Mouse (Mus musculus): ENCODE results near the gene Sgsm1.

Sgsm1 gene

GRCm38 (mm10) chr5:113313998-113314397, 3.4 kb upstream of the Sgsm1 start:
- DNase-seq (ENCODE audit: low spot score in 2 of 2) = peak; percentile 77 to 85

GRCm38 (mm10) chr5:113309491-113310376, 852 bp downstream of the Sgsm1 start:
- DNase-seq (ENCODE audit: low spot score in 2 of 2) = no peak

- peak in 1 of 2 experiments; percentile 67 for DNase-seq (ENCODE audit: low spot score in 2 of 2)
Observed at GRCm38 (mm10) chr5:113306750-113307477, 3.7 kb downstream of the Sgsm1 start.

GRCm38 (mm10) chr5:113304527-113304926, 6.1 kb downstream of the Sgsm1 start:
- no peak for DNase-seq (ENCODE audit: low spot score in 2 of 2)

GRCm38 (mm10) chr5:113301841-113302240, 8.7 kb downstream of the Sgsm1 start:
- no peak for DNase-seq (ENCODE audit: low spot score in 2 of 2)

- no peak for DNase-seq (ENCODE audit: low spot score in 2 of 2)
Observed at GRCm38 (mm10) chr5:113300148-113300889, 10.3 kb downstream of the Sgsm1 start.

GRCm38 (mm10) chr5:113299433-113299832, 11.2 kb downstream of the Sgsm1 start:
- no peak for DNase-seq (ENCODE audit: low spot score in 2 of 2)

GRCm38 (mm10) chr5:113298826-113299225, 11.8 kb downstream of the Sgsm1 start:
- DNase-seq (ENCODE audit: low spot score in 2 of 2) = no peak

- DNase-seq (ENCODE audit: low spot score in 2 of 2) = no peak
Observed at GRCm38 (mm10) chr5:113298040-113298439, 12.5 kb downstream of the Sgsm1 start.

- DNase-seq (ENCODE audit: low spot score in 2 of 2) = no peak
Observed at GRCm38 (mm10) chr5:113295791-113296190, 14.8 kb downstream of the Sgsm1 start.

GRCm38 (mm10) chr5:113294575-113294974, 16.0 kb downstream of the Sgsm1 start:
- no peak for DNase-seq (ENCODE audit: low spot score in 2 of 2)

- DNase-seq (ENCODE audit: low spot score in 2 of 2) = no peak
Observed at GRCm38 (mm10) chr5:113293446-113293845, 17.1 kb downstream of the Sgsm1 start.

- DNase-seq (ENCODE audit: low spot score in 2 of 2) = no peak
Observed at GRCm38 (mm10) chr5:113292832-113293231, 17.8 kb downstream of the Sgsm1 start.

GRCm38 (mm10) chr5:113292179-113292578, 18.4 kb downstream of the Sgsm1 start:
- DNase-seq (ENCODE audit: low spot score in 2 of 2) = no peak

- no peak for DNase-seq (ENCODE audit: low spot score in 2 of 2)
Observed at GRCm38 (mm10) chr5:113291125-113291524, 19.5 kb downstream of the Sgsm1 start.

- no peak for DNase-seq (ENCODE audit: low spot score in 2 of 2)
Observed at GRCm38 (mm10) chr5:113290149-113290548, 20.4 kb downstream of the Sgsm1 start.

- no peak for DNase-seq (ENCODE audit: low spot score in 2 of 2)
Observed at GRCm38 (mm10) chr5:113288490-113288889, 22.1 kb downstream of the Sgsm1 start.

GRCm38 (mm10) chr5:113287762-113288161, 22.8 kb downstream of the Sgsm1 start:
- no peak for DNase-seq (ENCODE audit: low spot score in 2 of 2)

- DNase-seq (ENCODE audit: low spot score in 2 of 2) = peak; percentile 70 to 75
Observed at GRCm38 (mm10) chr5:113286591-113287520, 23.7 kb downstream of the Sgsm1 start.

- DNase-seq (ENCODE audit: low spot score in 2 of 2) = no peak
Observed at GRCm38 (mm10) chr5:113286048-113286447, 24.5 kb downstream of the Sgsm1 start.

GRCm38 (mm10) chr5:113285541-113285940, 25.0 kb downstream of the Sgsm1 start:
- no peak for DNase-seq (ENCODE audit: low spot score in 2 of 2)
